Mouse (Mus musculus) brain, embryonic 14.5 days (tissue): Measurements from ENCODE around the gene Nxnl1.

Experiments
- CTCF ChIP-seq: fragments of 200-500 bp; IDR thresholded peaks from 2 replicates; pipeline ENCODE4 v1.5.1; 2012; ENCODE audit warnings: inconsistent platforms, mild to moderate bottlenecking, moderate library complexity, borderline replicate concordance; ENCODE audit not compliant: insufficient read depth, insufficient read length; ENCODE audit errors: extremely low read depth
- POLR2A ChIP-seq: fragments of 200-500 bp; IDR thresholded peaks from 2 replicates; pipeline ENCODE4 v1.6.1; 2012; ENCODE audit warnings: mild to moderate bottlenecking, inconsistent platforms, borderline replicate concordance; ENCODE audit not compliant: poor library complexity, insufficient read depth, insufficient read length, severe bottlenecking; ENCODE audit errors: extremely low read depth

- TF ChIP-seq CTCF (no peak), POLR2A (no peak)
Observed at GRCm38 (mm10) chr8:71526272-71526671, 40.1 kb downstream of the Nxnl1 start.
